Mouse (Mus musculus): ENCODE data around the gene Meis1. TPM values are rescaled to one million over a fixed set of nuclear protein-coding genes. Genes with fewer than 3 reads are reported as not detected.

Meis1 gene
- total RNA-seq, 2 experiments from 2014 or later, result 37.8 to 41.6 TPM

DNA sequence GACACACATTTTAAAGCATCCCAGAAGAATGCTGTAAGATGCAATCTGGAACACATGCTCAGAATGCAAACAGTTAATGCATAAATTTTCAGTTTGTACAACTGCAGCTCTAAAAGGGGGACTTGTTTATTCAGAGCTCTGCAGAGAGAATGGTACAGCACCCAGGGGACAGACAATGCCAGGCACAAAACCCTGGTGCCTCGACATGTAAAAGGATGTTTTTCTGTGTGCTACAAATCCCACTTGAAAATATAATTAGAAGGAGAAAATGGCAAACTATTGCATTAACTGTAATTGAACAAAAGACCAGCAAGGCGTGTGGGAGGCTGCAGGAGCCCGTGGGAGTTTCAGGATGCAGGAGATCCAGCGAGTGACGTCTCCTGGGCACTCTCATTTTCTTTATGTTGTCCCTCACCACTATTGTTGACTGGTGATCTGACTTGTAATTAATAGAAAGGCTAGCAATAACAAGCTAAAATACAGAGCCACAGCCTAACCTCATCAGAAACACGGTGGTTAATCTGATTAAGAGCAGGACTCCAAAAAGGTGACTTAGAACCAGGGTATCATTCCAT lies 29.0 kb downstream of the Meis1 start:
- DNase-seq, result no peak

- no peak for DNase-seq
Observed at GRCm38 (mm10) chr11:18988637-18989263, 30.0 kb downstream of the Meis1 start.

DNA sequence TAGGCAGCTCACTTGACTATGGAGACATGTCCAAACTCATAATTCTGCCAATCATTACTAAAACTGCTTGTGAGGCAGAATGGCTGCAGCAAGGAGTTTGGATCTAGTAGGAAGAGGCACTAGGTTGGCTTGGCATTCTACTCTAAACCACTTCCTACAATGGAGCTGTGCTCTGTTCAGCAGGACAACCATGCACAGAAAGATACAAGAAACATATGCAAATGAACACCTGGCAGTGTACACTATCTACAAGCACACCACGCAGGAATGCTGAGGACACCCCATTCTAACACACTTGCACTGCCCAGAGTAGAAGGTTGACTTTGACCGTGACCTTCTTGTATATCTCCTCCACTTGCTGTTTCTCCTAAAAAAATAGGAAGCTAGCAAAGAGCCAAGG lies 35.0 kb downstream of the Meis1 start:
- DNase-seq, result no peak

DNA sequence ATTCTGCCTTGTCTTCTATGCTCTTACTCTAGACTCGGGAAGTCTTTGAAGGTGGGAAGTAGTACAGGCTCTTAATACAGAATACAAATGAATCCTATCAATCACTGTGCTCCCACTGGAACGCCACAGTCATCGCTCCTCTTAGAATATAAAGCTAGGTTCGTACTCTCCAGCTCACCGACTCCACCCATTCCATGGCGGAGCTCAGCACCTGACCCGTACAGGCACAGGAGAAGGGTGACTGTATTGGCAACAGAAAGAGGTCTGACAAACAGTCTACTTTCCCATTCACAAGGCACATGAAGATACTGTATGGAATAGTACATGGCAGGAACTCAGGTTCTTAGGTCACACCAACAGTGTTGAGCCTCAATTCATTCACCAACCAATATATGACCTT lies 35.5 kb downstream of the Meis1 start:
- no peak for DNase-seq

- no peak for DNase-seq
Observed at GRCm38 (mm10) chr11:18982331-18982730, 36.5 kb downstream of the Meis1 start.

DNA sequence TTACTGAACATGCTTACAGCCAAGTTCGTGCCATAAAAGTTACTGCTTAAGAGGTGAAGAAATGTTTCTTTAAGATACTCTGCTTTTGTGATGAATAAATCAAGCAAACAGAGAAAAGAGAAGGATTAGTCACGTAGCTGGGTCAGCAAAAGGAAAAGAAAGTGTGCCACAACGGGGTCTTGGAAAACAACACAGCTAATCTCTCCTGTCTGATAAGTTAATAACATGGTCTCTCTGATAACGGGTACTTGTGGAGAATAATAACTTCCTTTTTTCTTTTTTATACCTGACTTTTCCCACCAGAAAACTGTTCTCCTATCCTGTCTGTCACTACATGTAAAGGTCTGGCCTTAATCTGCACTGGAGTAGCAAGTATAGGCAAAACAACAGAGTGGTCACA lies 37.4 kb downstream of the Meis1 start:
- DNase-seq, result no peak

- no peak for DNase-seq
Observed at GRCm38 (mm10) chr11:18980615-18981014, 38.2 kb downstream of the Meis1 start.

- no peak for DNase-seq
Observed at GRCm38 (mm10) chr11:18975087-18975486, 43.7 kb downstream of the Meis1 start.

GRCm38 (mm10) chr11:18973808-18974207 lies 45.0 kb downstream of the Meis1 start:
- DNase-seq, result no peak

- DNase-seq, result no peak
Observed at GRCm38 (mm10) chr11:18972968-18973367, 45.8 kb downstream of the Meis1 start.

GRCm38 (mm10) chr11:18971551-18971950 lies 47.2 kb downstream of the Meis1 start:
- peak; percentile 36 for DNase-seq

GRCm38 (mm10) chr11:18969920-18970336 lies 48.9 kb downstream of the Meis1 start:
- DNase-seq, result no peak

GRCm38 (mm10) chr11:18964418-18964817 lies 54.4 kb downstream of the Meis1 start:
- no peak for DNase-seq

GRCm38 (mm10) chr11:18963202-18964136 lies 55.3 kb downstream of the Meis1 start:
- DNase-seq, result no peak

GRCm38 (mm10) chr11:18959465-18959864 lies 59.3 kb downstream of the Meis1 start:
- DNase-seq, result no peak

- DNase-seq, result peak; percentile 72
Observed at GRCm38 (mm10) chr11:18957805-18958770, 60.7 kb downstream of the Meis1 start.

GRCm38 (mm10) chr11:18957097-18957804 lies 61.5 kb downstream of the Meis1 start:
- DNase-seq, result no peak

DNA sequence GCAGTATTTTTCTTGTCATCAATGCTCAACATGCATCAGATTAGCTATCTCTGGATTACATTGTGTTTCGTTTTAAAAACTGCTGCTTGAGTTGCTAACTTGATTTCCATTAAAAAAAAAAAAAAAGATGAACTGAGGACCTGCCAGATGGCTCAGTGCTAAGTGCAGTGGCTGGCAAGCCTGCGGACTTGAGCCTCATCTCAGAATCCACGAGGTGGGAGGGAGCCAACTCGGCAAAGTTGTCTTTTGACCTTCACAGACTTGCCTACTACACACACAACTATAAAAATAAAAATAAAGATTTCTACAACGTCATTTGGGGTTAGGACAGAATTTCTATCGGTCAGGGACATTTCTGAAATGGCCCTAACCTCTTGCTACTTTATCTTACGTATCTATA lies 62.8 kb downstream of the Meis1 start:
- peak; percentile 59 for DNase-seq

DNA sequence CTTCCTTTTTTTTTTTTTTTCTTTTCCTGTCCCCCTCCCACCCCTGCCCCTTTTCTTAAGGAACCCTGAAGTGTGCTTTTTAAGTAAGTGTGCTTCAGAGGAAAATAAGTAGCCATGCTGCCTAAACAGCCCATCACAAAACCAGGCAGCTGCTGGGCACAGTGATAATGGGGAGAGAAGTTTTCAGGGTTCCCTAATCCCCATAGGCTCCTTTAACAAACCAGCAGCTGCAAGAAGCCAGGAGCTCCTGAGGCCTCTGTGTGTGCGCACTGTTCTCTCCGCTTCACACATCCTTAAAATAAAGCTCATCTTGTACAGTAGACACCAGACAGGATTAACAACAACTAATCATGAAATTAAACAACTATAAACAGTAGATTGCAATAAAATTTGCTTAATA lies 63.9 kb downstream of the Meis1 start:
- no peak for DNase-seq

DNA sequence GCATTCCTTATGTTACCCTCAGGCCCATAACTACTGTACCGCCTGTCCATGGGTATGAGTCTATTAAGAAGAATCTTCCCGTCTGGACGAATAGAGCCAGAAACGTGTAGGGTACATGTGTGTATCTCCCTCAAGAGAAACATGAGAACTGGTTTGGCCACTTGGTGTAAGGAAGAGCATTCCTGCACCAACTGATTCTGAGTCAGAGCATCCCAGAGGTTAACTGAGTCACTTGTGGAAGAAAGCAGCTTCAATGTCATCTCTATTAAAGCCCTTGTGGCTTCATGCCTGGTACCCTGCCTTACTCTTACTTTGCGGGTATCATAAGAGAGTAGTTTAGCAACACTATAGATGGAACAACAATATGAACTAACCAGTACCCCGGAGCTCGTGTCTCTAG lies 64.9 kb downstream of the Meis1 start:
- DNase-seq, result no peak

- DNase-seq, result no peak
Observed at GRCm38 (mm10) chr11:18948600-18949295, 70.0 kb downstream of the Meis1 start.

Data from heart, postnatal 4 days (tissue).